Mouse (Mus musculus): ENCODE measurements at regions not wholly inside any gene's neighbourhood (a gene's known extent, or its start where the extent isn't known, plus 50 kb on each side); places are given as distances from the start of the nearest gene placed in this dataset.

DNA sequence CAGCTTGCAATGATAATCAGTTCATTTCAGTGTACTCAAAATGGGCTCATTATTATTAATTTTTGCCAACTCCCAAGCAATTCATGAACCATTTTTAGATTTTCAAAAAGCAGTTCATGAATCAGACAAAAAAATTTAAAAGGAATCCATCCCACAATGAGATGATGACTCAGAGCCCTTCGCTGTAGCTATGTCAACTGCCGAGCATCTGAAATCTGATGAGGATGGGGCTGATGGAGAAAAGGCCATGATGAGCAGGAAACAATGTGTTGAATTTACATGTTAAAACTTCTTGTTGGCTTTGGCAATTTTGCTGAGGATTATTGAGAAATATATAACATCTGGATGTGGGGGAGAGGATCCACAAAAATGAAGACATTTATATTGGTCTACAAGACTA lies 502.3 kb downstream of the Gm43517 start:
- TF ChIP-seq POLR2A (IDR thresholded peaks at IDR 0.05; ENCODE audit: insufficient read length, low read depth) (no peak), POLR2AphosphoS2 (IDR thresholded peaks at IDR 0.05; ENCODE audit: insufficient read length, low read depth) (no peak), MYOG (IDR thresholded peaks at IDR 0.05; ENCODE audit: control insufficient read depth in 1 of 3, insufficient read depth in 1 of 3, insufficient read length in 2 of 3, low read depth in 2 of 3) (no peak), MYOD1 (IDR thresholded peaks at IDR 0.05; ENCODE audit: control insufficient read depth in 1 of 3, insufficient read length in 2 of 3, low read depth in 2 of 3) (no peak)
